Mouse (Mus musculus) heart, embryonic 11.5 days (tissue): ENCODE data around the gene Spag5. TPM values are rescaled to one million over a fixed set of nuclear protein-coding genes. Genes with fewer than 3 reads are reported as not detected.
A peak's percentile ranks its signal among the peaks of the same experiment; 100 is the strongest.

Experiments used
- ATAC-seq: fragments of 200-750 bp; cut with Nextera tagmentation; replicated peaks from 2 replicates; pipeline ENCODE4 v1.8.0; 2017; ENCODE audit warnings: moderate library complexity; ENCODE audit not compliant: insufficient number of reproducible peaks, low FRiP score, low TSS enrichment
- H3K27ac ChIP-seq: fragments of 300-500 bp; sonication (generic); 2 replicates; pipeline ENCODE4 v1.5.1; 2014; ENCODE audit warnings: mild to moderate bottlenecking, low read depth, low read length
- H3K27me3 ChIP-seq: fragments of 300-500 bp; sonication (generic); 2 replicates; pipeline ENCODE4 v1.6.1; 2014; ENCODE audit warnings: mild to moderate bottlenecking, low read length, mixed read lengths; ENCODE audit not compliant: control insufficient read depth, insufficient read depth
- H3K36me3 ChIP-seq: fragments of 300-500 bp; sonication (generic); 2 replicates; pipeline ENCODE4 v1.6.1; 2014; ENCODE audit warnings: mild to moderate bottlenecking, low read length, moderate library complexity, mixed read lengths; ENCODE audit not compliant: control insufficient read depth, insufficient read depth
- H3K4me1 ChIP-seq: fragments of 300-500 bp; sonication (generic); 2 replicates; pipeline ENCODE4 v1.6.1; 2014; ENCODE audit warnings: low read length; ENCODE audit not compliant: control insufficient read depth, insufficient read depth
- H3K4me2 ChIP-seq: fragments of 300-500 bp; sonication (generic); 2 replicates; pipeline ENCODE4 v1.6.1; 2014; ENCODE audit warnings: mild to moderate bottlenecking, moderate library complexity
- H3K4me3 ChIP-seq: fragments of 300-500 bp; sonication (generic); 2 replicates; pipeline ENCODE4 v1.5.1; 2014; ENCODE audit warnings: low read depth, low read length
- H3K9ac ChIP-seq: fragments of 300-500 bp; sonication (generic); 2 replicates; pipeline ENCODE4 v1.6.1; 2014; ENCODE audit warnings: mild to moderate bottlenecking, low read depth, low read length, moderate library complexity
- H3K9me3 ChIP-seq: fragments of 300-500 bp; sonication (generic); replicated peaks from 2 replicates; pipeline ENCODE4 v1.6.1; 2016; ENCODE audit warnings: low read length; ENCODE audit not compliant: control insufficient read depth
- WGBS: fragments of 180-500 bp; shearing (Covaris S2); extraction: QIAGEN DNeasy Blood & Tissue Kit; methylation state at CpG from one replicate; pipeline ENCODE4 v1.1.7; 2014; ENCODE audit not compliant: insufficient replicate concordance; 5-methylcytosine and 5-hydroxymethylcytosine counted together
- polyA plus RNA-seq: library from polyadenylated mRNA; unstranded; fragments of >200 nt; fragmentation: Nextera tagmentation; extraction: Ambion mirVana; gene quantifications from 2 replicates; pipeline ENCODE4 v1.2.1, GENCODE M21; 2014

Gene Spag5
- polyA plus RNA-seq, 1 experiment from 2014 or later = 31.7 TPM

- Histone ChIP-seq H3K27me3 (no peaks in the 10 kb centered on the region), H3K27ac (no peak overlapping the region), H3K4me1 (no peaks in the 10 kb centered on the region; the same call in 1 of the 2 replicates), H3K9me3 (no peaks in the 10 kb centered on the region), H3K9ac (peak overlapping the region; percentile 89), H3K4me3 (peak overlapping the region; percentile 95), H3K4me2 (peak overlapping the region; percentile 92), H3K36me3 (peaks cover 8% of the 10 kb centered on the region; the same call in 1 of the 2 replicates)
- WGBS = 1% methylated on average over 41 of the region's 41 CpGs
- peak; percentile 54; the same call in 1 of the 2 replicates for ATAC-seq
Measured at GRCm38 (mm10) chr11:78328512-78329056, 27.3 kb downstream of the Spag5 start.

DNA sequence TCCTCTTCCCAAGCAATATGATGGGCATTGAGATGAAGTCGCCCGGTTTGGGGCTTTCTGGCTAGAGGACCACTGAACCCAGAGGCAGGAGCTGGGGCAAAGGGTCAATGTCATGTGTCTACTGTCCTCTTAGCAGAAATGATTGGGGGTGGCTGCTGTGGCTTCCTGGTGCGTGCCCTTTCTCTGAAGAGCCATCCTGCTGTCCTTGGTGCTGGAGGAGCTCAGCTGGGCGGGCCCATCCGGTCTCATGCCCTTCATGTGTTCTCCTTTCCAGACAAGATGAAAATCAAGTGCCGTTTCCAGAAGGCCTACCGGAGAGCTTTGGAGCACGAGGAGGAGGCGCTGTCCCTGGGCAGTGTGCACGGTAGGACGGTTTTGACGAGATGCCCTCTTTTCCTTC, 31.3 kb downstream of the Spag5 start:
- H3K9ac ChIP-seq = no peak overlapping the region
- H3K27ac ChIP-seq = no peak overlapping the region
- H3K9me3 ChIP-seq = no peaks in the 10 kb centered on the region
- 95% methylated on average over 12 of the region's 12 CpGs for WGBS
- H3K4me1 ChIP-seq = no peaks in the 10 kb centered on the region; the same call in 1 of the 2 replicates
- no peak overlapping the region for H3K4me3 ChIP-seq
- ATAC-seq = no peak
- no peak overlapping the region for H3K4me2 ChIP-seq
- no peaks in the 10 kb centered on the region for H3K27me3 ChIP-seq
- H3K36me3 ChIP-seq = peaks cover 10% of the 10 kb centered on the region; the same call in 1 of the 2 replicates

DNA sequence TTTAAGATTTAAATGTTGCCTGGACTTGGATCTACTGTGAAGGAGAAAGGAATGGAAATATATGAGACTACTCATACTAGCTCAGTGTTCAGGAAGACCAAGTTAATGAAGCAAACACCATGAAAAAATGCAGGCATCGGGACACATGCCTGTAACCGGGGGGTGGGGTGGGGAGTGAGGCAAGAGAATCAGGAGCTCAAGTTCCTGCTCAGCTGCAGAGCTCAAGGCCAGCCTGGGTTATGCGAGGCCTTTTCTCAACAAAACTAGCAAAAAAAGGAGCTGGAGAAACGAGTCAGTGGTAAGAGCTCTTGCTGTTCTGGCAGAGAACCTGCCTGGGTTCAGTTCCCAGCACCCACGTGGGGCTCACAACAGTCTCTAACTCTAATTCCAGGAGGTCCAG, 32.7 kb downstream of the Spag5 start:
- Histone ChIP-seq H3K9ac (no peak overlapping the region), H3K27ac (no peak overlapping the region), H3K9me3 (no peaks in the 10 kb centered on the region), H3K4me3 (no peak overlapping the region), H3K4me2 (no peak overlapping the region), H3K4me1 (no peaks in the 10 kb centered on the region; the same call in 1 of the 2 replicates), H3K27me3 (no peaks in the 10 kb centered on the region), H3K36me3 (peaks cover 13% of the 10 kb centered on the region)
- no peak for ATAC-seq
- WGBS = 87% methylated on average over 5 of the region's 5 CpGs

GRCm38 (mm10) chr11:78337040-78337439, 35.7 kb downstream of the Spag5 start:
- Histone ChIP-seq H3K27ac (no peak overlapping the region), H3K27me3 (no peaks in the 10 kb centered on the region), H3K36me3 (peaks cover 20% of the 10 kb centered on the region), H3K4me3 (no peak overlapping the region), H3K4me2 (no peak overlapping the region), H3K4me1 (no peaks in the 10 kb centered on the region; the same call in 1 of the 2 replicates), H3K9ac (no peak overlapping the region), H3K9me3 (no peaks in the 10 kb centered on the region)
- 89% methylated on average over 8 of the region's 8 CpGs for WGBS
- ATAC-seq = no peak

DNA sequence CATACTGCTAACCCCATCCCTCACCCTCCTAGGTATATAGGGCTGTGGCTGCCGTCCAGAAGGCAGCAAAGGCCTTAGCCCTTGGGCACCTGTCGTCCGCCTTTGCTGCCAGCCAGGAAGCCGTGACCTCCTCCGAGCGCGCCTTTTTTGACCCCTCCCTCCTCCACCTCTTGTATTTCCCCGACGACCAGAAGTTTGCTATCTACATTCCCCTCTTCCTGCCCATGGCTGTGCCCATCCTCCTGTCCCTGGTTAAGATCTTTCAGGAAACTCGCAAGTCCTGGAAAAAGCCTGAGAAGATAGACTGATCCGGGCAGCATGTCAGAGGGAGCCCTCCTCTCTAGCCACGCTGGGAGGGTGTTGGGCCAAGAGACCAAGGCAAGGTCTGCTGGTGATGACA, 40.4 kb downstream of the Spag5 start:
- no peak for ATAC-seq
- H3K9ac ChIP-seq = no peak overlapping the region
- H3K27me3 ChIP-seq = no peaks in the 10 kb centered on the region
- H3K4me2 ChIP-seq = no peak overlapping the region
- peaks cover 24% of the 10 kb centered on the region for H3K4me1 ChIP-seq
- H3K36me3 ChIP-seq = peaks cover 10% of the 10 kb centered on the region; the same call in 1 of the 2 replicates
- no peak overlapping the region for H3K27ac ChIP-seq
- WGBS = 63% methylated on average over 12 of the region's 12 CpGs
- no peaks in the 10 kb centered on the region for H3K9me3 ChIP-seq
- H3K4me3 ChIP-seq = no peak overlapping the region

DNA sequence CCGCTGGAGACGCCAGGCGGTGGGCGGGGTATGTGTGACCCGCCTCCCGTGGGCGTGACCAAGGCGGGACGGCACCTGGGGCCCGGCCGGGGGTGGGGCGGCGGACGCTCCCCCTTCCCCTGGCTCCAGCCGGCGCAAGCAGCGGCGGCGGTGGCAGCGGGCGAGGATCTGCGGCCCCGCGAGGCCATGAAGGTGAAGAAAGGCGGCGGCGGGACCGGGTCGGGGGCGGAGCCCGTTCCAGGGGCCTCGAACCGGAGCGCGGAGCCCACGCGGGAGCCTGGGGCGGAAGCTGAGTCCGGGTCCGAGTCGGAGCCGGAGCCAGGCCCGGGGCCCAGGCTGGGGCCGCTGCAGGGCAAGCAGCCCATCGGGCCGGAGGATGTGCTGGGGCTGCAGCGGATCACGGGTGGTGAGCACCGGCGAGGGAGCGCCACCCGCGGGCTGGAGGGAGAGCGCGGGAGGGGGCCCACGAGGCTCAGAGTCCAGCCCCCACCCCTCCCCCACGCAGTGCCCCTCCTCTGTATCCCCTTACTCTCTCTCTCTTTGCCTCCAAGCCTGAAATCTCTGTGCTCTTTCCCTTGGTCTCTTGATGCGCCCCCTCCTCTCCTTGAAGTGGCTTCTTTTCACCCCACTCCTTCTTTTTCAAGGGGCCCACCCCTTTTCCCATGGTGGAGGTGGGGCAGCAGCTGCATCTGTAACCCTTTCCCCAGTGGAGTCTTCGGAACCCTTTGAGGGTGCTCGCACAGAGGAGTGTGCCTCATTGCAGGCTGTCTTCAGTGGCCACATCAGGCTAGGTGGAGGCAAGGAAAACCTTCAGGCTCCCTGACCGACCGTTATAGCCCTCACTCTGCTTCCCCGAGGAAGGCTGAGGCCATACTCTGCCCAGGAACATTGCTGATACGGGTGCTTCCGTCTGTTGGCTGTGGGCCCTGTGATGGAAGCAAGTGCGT, 42.3 kb downstream of the Spag5 start, which contains the start of gene Unc119:
Gene Unc119 (plus strand): TSS at position 102 of the 947 bp plus-strand sequence.
- Histone ChIP-seq H3K36me3 (peaks cover 14% of the 10 kb centered on the region; the same call in 1 of the 2 replicates), H3K4me3 (peak within 1 kb of the TSS; percentile 88), H3K27me3 (no peaks in the 10 kb centered on the region), H3K27ac (peak within 1 kb of the TSS; percentile 79), H3K4me2 (peak within 1 kb of the TSS; percentile 83), H3K9me3 (no peaks in the 10 kb centered on the region), H3K9ac (peak within 1 kb of the TSS; percentile 92), H3K4me1 (peaks cover 24% of the 10 kb centered on the region)
- WGBS = 2% methylated on average over 56 of the region's 66 CpGs
- peak; percentile 74 for ATAC-seq

- WGBS = 46% methylated on average over 6 of the region's 6 CpGs
- peak overlapping the region; percentile 4; the same call in 1 of the 2 replicates for H3K9ac ChIP-seq
- H3K4me1 ChIP-seq = peaks cover 27% of the 10 kb centered on the region
- peak overlapping the region; percentile 88 for H3K4me3 ChIP-seq
- peaks cover 7% of the 10 kb centered on the region; the same call in 1 of the 2 replicates for H3K36me3 ChIP-seq
- no peak for ATAC-seq
- no peaks in the 10 kb centered on the region for H3K9me3 ChIP-seq
- H3K27ac ChIP-seq = peak overlapping the region; percentile 30; the same call in 1 of the 2 replicates
- H3K27me3 ChIP-seq = no peaks in the 10 kb centered on the region
- peak overlapping the region; percentile 83 for H3K4me2 ChIP-seq
Measured at GRCm38 (mm10) chr11:78344328-78344889, 43.1 kb downstream of the Spag5 start.
